Mouse (Mus musculus) forebrain, embryonic 14.5 days (tissue): Measurements from ENCODE around the gene Slc6a2. TPM values are rescaled to one million over a fixed set of nuclear protein-coding genes. Genes with fewer than 3 reads are reported as not detected.

ENCODE experiments used
- ATAC-seq: fragments of 200-750 bp; cut with Nextera tagmentation; 2 replicates; pipeline ENCODE4 v1.8.0; 2017; ENCODE audit warnings: mild to moderate bottlenecking, moderate library complexity
- DNase-seq: peaks from one replicate; pipeline ENCODE4 v3.0.0-alpha.2; 2015; ENCODE audit warnings: low spot score
- H3K27ac ChIP-seq: fragments of 300-500 bp; sonication (generic); 2 replicates; pipeline ENCODE4 v1.5.1; 2014; ENCODE audit warnings: low read depth, mild to moderate bottlenecking, control low read depth, low read length, moderate library complexity
- H3K27me3 ChIP-seq: fragments of 300-500 bp; sonication (generic); replicated peaks from 2 replicates; pipeline ENCODE4 v1.6.1; 2014; ENCODE audit warnings: low read length, control low read depth, mixed read lengths; ENCODE audit not compliant: control insufficient read depth, insufficient read depth
- H3K36me3 ChIP-seq: fragments of 300-500 bp; sonication (generic); 2 replicates; pipeline ENCODE4 v1.6.1; 2014; ENCODE audit warnings: low read length, control low read depth; ENCODE audit not compliant: control insufficient read depth, insufficient read depth
- H3K4me1 ChIP-seq: fragments of 300-500 bp; sonication (generic); 2 replicates; pipeline ENCODE4 v1.6.1; 2014; ENCODE audit warnings: antibody characterized with exemption, low read length, control low read depth; ENCODE audit not compliant: control insufficient read depth, insufficient read depth
- H3K4me2 ChIP-seq: fragments of 300-500 bp; sonication (generic); 2 replicates; pipeline ENCODE4 v1.6.1; 2014; ENCODE audit warnings: mild to moderate bottlenecking, control low read depth, low read length
- H3K4me3 ChIP-seq: fragments of 300-500 bp; sonication (generic); 2 replicates; pipeline ENCODE4 v1.5.1; 2014; ENCODE audit warnings: low read depth, low read length, control low read depth
- H3K9ac ChIP-seq: fragments of 300-500 bp; sonication (generic); 2 replicates; pipeline ENCODE4 v1.6.1; 2014; ENCODE audit warnings: mild to moderate bottlenecking, low read length, control low read depth, moderate library complexity
- H3K9me3 ChIP-seq: fragments of 300-500 bp; sonication (generic); replicated peaks from 2 replicates; pipeline ENCODE4 v1.6.1; 2016; ENCODE audit warnings: low read length, control low read depth, mixed read lengths; ENCODE audit not compliant: control insufficient read depth
- WGBS: fragments of 180-500 bp; shearing (Covaris S2); extraction: QIAGEN DNeasy Blood & Tissue Kit; methylation state at CpG from one replicate; pipeline ENCODE4 v1.1.7; 2014; 5-methylcytosine and 5-hydroxymethylcytosine counted together
- microRNA-seq: library from miRNA; unstranded; fragments of <30 nt; microRNA quantifications from one replicate; pipeline ENCODE4, GENCODE M21; 2016
- polyA plus RNA-seq: library from polyadenylated mRNA; unstranded; fragments of >200 nt; fragmentation: Nextera tagmentation; extraction: Ambion mirVana; gene quantifications from 2 replicates; pipeline ENCODE4 v1.2.1, GENCODE M21; 2014

Gene Slc6a2
- polyA plus RNA-seq, 1 experiment from 2014 or later, result not detected

GRCm38 (mm10) chr8:93040776-93041567, 81.1 kb downstream of the Slc6a2 start:
- Histone ChIP-seq H3K9ac (no peak overlapping the region), H3K4me2 (no peak overlapping the region), H3K27me3 (no peaks in the 10 kb centered on the region), H3K4me3 (no peak overlapping the region), H3K36me3 (no peaks in the 10 kb centered on the region), H3K27ac (no peak overlapping the region), H3K4me1 (no peaks in the 10 kb centered on the region), H3K9me3 (no peaks in the 10 kb centered on the region)
- 85% methylated on average over 4 of the region's 4 CpGs for WGBS
- ATAC-seq, result no peak
- DNase-seq, result no peak

- no peak overlapping the region for H3K4me2 ChIP-seq
- H3K4me1 ChIP-seq, result no peaks in the 10 kb centered on the region
- H3K4me3 ChIP-seq, result no peak overlapping the region
- no peaks in the 10 kb centered on the region for H3K27me3 ChIP-seq
- ATAC-seq, result no peak
- no peaks in the 10 kb centered on the region for H3K9me3 ChIP-seq
- no peaks in the 10 kb centered on the region for H3K36me3 ChIP-seq
- no peak for DNase-seq
- H3K9ac ChIP-seq, result no peak overlapping the region
- no peak overlapping the region for H3K27ac ChIP-seq
- 59% methylated on average over 1 of the region's 1 CpGs for WGBS
Measured at GRCm38 (mm10) chr8:93043083-93043482, 83.2 kb downstream of the Slc6a2 start.

- DNase-seq, result no peak
- 89% methylated on average over 3 of the region's 3 CpGs for WGBS
Measured at GRCm38 (mm10) chr8:93048092-93048491, 88.2 kb downstream of the Slc6a2 start, which contains the start of gene Ces1a. Ces1a (minus strand) TSS chr8:93048192.

GRCm38 (mm10) chr8:93048510-93049416, 88.9 kb downstream of the Slc6a2 start:
- no peaks in the 10 kb centered on the region for H3K36me3 ChIP-seq
- 69% methylated on average over 4 of the region's 4 CpGs for WGBS
- peak; percentile 7 for DNase-seq
- H3K4me3 ChIP-seq, result no peak overlapping the region
- no peak overlapping the region for H3K27ac ChIP-seq
- ATAC-seq, result no peak
- no peak overlapping the region for H3K9ac ChIP-seq
- no peaks in the 10 kb centered on the region for H3K27me3 ChIP-seq
- no peaks in the 10 kb centered on the region for H3K4me1 ChIP-seq
- no peaks in the 10 kb centered on the region for H3K9me3 ChIP-seq
- no peak overlapping the region for H3K4me2 ChIP-seq

More at GRCm38 (mm10) chr8:93048092-93048491, 88.2 kb downstream of the Slc6a2 start, which contains the start of gene Ces1a:
- no peaks in the 10 kb centered on the region for H3K4me1 ChIP-seq
- H3K27ac ChIP-seq, result no peak within 1 kb of the TSS
- H3K27me3 ChIP-seq, result no peaks in the 10 kb centered on the region
- no peak within 1 kb of the TSS for H3K4me2 ChIP-seq
- H3K9ac ChIP-seq, result no peak within 1 kb of the TSS
- no peak within 1 kb of the TSS for H3K4me3 ChIP-seq
- no peaks in the 10 kb centered on the region for H3K36me3 ChIP-seq
- H3K9me3 ChIP-seq, result no peaks in the 10 kb centered on the region
- ATAC-seq, result no peak

Small RNA genes lying within 50 kb of the gene (microRNA-seq; reads per million reads assigned to microRNA genes)
- not detected for gene Gm22151

Other genes with a start within 250 kb of the Slc6a2 start
- gene Mmp2, start 132.8 kb upstream of the Slc6a2 start, polyA plus RNA-seq, result 14.5 and 15.8 TPM in 2 replicates
- gene Lpcat2, start 104.7 kb upstream of the Slc6a2 start, polyA plus RNA-seq, result 5.1 and 7.4 TPM in 2 replicates
- not detected in 2 replicates for gene Capns2, start 58.7 kb upstream of the Slc6a2 start, polyA plus RNA-seq
- not detected in 2 replicates for gene Ces1a, start 88.1 kb downstream of the Slc6a2 start, polyA plus RNA-seq
- not detected in 2 replicates for gene Ces1b, start 119.9 kb downstream of the Slc6a2 start, polyA plus RNA-seq
- gene Ces1c, start 171.2 kb downstream of the Slc6a2 start, polyA plus RNA-seq, result not detected in 2 replicates
- not detected in 2 replicates for gene Ces1d, start 237.8 kb downstream of the Slc6a2 start, polyA plus RNA-seq